Mouse (Mus musculus) frontal cortex, postnatal 14 days (tissue): Measurements from ENCODE around the gene Cybb.
"Not testable (repeated sequence)": the region's sequence is repeated elsewhere in the genome, so short reads cannot be mapped to it uniquely, and the experiment has no call there.

Experiments
- DNase-seq, 2 experiments: peaks; one replicate each; pipeline ENCODE4 v3.0.0; 2022; ENCODE audit warnings: low spot score in 2 of 2

Cybb gene

DNA sequence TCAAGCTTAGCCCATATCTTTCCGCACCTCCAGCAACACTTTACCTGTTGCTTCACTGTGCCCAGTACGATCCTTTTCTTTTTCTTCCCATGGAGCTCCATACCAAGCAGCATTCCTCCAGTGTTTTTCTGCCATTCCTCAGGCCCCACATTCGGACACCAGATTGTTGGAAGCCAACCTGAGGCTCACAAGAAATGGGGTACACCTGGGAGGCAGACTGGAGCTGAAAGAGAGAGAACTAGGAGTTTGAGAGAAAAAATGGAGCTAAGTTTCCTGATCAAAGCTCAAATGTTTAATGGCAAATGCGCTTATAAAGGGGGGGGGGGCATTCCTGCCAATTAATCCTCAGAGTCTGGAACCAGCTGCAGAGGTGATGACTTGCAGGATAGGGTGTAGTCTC is at the start of gene Cybb:
Gene Cybb, minus strand, starts transcription at position 101 of the 400 bp plus-strand sequence.
- DNase-seq = no peak

DNA sequence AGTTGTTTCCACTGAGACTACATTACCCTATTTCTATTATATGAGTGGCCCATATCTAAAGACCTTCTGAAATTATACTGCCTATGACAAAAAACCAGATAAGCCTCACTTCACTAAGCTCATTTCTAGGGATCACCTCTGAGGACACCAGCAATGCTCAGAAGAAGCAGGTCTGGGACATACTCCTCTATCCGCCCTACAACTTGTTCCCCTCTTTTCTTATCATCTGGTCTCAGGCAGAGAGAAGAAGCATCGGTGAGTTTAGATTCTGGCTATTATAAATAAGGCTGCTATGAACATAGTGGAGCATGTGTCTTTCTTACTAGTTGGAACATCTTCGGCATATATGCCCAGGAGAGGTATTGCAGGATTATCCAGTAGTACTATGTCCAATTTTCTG is 49.3 kb upstream of the Cybb start:
- DNase-seq = no peak

DNA sequence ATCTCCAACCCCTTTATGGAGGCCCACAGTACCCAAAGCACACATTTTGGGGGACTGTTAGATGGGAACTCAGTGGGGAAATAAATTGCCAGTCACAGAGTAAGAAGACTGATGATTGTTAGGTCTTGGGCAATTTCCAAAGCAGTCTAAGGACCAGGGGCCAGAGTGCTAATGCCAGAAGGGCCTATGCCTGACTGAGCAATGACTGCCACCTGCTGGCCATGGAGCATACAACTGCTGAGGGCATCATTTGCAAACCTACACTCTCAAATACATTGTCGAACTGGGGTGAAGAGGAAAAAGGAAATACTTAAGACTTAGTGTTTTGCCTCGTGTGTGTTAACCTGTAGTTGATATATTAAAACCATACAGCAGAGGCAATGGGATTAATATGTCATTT is 32.4 kb upstream of the Cybb start:
- peak in 1 of 2 experiments; percentile 3 for DNase-seq

DNA sequence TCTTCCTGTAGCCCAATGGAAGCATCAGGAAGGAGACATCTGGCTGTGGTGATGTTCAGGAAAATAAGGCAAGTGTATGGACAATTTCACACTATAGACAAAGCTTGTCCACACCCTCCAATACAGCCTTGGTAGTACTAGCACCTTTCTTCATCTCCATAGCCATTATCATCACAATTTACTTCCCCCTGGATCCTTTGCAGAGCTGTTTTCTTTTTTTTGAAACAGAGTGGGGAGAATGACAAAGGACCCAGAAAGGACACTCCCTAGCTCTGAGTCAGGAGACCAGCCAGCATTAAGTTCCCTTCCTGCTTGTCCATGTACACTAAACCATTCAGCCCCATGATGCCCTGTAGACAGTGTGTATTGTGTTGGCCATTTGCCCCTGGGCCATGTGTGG is 30.0 kb upstream of the Cybb start:
- not testable (repeated sequence) for DNase-seq

DNA sequence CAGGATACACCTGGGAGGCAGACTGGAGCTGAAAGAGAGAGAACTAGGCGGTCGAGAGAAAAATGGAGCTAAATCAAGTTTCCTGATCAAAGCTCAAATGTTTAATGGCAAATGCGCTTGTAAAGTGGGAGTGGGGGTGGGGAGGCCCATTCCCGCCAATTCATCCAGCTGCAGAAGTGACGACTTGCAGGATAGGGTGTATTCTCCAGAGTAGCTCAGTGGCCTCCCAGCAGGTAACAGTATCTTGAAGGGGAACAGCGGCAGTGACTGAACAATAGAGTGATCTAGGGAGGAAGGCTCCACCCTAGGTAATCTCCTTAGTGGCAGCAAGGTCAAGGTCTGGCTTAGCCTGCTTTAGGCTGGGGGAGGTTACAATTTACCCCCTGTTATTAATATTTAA is 12.5 kb downstream of the Cybb start:
- not testable (repeated sequence) for DNase-seq

DNA sequence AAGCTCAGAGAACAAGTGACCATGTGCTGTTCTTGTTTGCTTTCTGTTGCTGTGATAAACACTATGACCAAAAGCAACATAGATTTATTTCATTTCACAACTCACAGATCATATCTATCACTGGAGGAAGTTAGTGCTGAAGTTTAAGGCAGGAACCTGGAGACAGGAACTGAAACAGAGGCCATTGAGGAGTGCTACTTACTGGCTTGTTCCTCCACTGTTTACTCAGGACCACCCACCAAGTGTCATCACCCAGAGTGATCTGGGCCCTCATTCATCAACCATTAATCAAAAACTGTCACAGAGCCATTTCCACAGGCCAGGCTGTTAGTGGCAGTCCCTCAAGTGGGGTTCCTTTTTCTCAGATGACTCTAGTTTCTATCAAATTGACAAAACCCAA is 13.1 kb downstream of the Cybb start:
- no peak for DNase-seq

GRCm38 (mm10) chrX:9473768-9474167 is 13.8 kb downstream of the Cybb start:
- DNase-seq = no peak

GRCm38 (mm10) chrX:9470811-9471388 is 16.7 kb downstream of the Cybb start:
- DNase-seq = no peak

DNA sequence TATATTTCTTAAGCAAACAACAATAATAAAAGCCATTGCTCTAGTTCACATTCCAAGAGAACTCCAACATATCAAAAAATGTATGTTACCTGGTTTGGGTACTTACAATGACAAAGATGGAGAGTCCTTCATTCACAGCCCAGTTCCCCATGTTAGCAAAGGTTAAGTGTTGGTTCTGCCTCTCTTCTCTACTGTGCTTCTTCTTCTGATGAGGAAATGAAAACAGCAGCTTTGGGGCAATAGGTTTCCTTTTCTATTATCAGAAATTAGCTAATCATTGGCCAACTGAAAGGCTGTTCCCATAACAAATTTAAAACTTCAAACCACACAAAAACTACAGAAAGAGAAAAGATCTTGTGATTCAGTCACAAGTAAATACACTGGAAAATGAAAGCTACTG is 18.5 kb downstream of the Cybb start:
- DNase-seq = no peak

DNA sequence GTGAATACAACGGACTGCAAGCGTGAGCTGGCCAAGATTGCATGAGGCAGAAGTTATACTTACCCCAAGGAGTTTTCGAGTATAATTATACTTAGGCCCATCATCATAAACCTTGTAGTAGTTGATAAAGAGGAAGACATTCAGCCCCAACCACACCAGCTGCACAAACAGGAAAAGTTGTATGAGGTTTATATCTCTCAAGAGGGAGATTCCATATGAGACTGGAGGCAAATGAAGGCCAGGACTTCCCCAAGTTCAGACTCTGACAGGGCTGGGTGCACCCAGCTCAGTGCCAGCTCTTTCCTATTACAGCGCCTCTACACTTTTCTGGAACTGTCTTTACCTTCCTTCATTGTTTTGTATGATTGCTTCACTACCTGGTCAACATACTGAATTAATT is 20.6 kb downstream of the Cybb start:
- DNase-seq = no peak

- DNase-seq = no peak
These were observed 21.7 kb downstream of the Cybb start for GRCm38 (mm10) chrX:9465890-9466289.

- no peak for DNase-seq
These were observed 24.9 kb downstream of the Cybb start for GRCm38 (mm10) chrX:9462671-9463070.

DNA sequence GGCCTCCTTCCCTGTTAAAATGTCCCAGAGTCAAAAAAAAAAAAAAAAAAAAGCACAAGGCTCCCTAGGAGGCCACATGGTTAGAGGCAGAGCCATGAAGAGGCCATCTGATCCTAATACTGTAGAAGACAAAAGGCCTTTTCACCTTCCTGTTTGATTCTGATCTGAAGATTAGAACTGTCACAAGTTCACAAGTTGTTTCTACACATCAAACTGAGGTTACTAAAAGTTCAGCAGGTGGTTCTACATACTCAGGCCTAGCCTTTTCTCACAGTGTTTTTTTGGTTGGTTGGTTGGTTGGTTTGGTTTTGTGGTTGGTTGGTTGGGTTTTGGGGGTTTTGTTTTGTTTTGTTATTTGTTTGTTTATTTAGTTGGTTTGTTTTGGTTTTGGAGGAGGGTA is 26.2 kb downstream of the Cybb start:
- no peak for DNase-seq

DNA sequence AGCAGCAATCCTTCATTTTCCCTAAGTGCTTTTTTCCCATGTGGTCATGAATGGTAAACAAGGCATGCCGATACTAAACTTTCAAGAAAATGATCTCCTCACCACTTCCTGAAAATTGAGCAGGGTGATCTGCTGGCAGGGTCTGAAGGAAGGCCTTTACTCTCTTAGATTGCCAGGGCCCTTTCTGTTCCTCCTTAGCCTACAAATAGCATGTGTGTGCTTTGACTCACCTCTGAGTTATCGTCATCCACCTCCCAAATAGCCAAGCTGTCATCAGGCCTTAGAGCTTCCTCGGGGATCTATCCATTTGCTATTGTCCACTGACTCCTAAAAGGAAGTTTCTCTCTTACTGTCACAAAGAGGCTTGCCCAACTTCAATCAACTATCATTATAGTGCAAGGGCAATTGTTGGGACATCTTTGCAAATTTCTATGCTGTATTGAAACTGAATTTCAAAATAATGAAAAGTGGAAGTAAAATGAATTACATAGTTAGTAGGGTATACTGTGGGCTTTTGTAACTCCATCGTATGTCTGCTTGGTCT is 27.1 kb downstream of the Cybb start:
- DNase-seq = no peak

DNA sequence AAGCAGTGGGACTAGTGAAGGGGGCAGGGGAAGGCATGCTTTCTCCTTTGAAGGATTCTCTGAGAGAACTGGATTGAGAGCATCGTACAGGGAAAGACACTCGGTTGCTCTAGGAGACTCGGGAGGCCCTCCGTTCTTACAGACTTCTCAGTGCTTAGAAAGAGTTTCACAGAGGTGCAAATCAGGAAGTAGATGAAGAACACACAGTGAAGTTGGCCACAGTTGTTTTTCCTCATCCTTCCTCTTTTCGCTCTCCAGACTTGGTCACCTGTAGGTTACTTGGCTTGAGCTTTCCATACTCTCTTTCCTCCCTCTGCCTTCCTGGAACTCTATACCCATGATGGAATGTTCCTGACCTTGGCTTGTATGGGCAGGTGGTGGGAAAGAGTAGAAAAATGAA is 35.2 kb downstream of the Cybb start:
- no peak for DNase-seq

DNA sequence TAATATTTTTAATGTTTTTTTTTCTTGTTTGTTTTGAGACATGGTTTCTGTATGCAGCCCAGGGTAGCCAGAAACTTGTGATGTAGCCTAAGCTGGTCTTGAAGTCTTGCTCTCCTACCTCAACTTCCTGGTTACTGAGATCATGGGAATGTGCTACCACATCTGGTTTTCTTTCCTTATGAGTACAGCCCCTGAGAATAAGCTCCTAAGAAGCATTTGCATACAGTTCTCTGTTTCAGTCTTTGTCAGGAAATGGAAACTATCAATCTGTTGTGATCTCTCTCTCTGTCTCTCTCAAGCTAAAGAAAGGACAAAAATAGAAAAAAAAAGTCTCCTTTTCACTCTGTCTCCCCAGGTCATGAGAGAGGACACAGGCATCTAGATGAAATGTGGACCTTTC is 40.3 kb downstream of the Cybb start:
- no peak for DNase-seq

- no peak for DNase-seq
These were observed 46.5 kb downstream of the Cybb start for GRCm38 (mm10) chrX:9441102-9441501.

- no peak for DNase-seq
These were observed 47.0 kb downstream of the Cybb start for GRCm38 (mm10) chrX:9440556-9440955.

GRCm38 (mm10) chrX:9439257-9439656 is 48.3 kb downstream of the Cybb start:
- no peak for DNase-seq

DNA sequence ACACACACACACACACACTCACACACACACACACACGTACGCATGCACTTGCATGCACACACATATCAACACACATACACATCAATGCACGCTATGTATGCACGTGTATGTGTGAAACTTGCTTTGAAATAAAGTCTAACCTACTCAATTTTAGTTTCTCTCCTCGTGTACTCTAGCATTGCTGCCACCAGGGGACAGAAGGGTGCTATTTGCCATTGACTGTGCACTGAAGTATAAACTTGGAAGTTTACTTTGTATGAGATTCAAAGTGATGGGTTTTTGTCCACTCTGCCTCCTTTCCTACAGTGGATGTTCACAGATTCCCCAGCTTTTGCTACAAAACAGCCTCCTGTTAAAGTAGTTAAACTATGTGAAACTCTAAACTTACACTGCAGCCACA is 73.7 kb downstream of the Cybb start:
- DNase-seq = no peak
